Mouse (Mus musculus) hindbrain, embryonic 16.5 days (tissue): ENCODE measurements around the gene Gchfr. TPM values are rescaled to one million over a fixed set of nuclear protein-coding genes. Genes with fewer than 3 reads are reported as not detected.

Experiments
- ATAC-seq: fragments of 200-750 bp; cut with Nextera tagmentation; 2 replicates; pipeline ENCODE4 v1.8.0; 2017; ENCODE audit warnings: moderate TSS enrichment, moderate library complexity
- H3K27ac ChIP-seq: fragments of 300-500 bp; sonication (generic); 2 replicates; pipeline ENCODE4 v1.5.1; 2014; ENCODE audit warnings: low read depth, mild to moderate bottlenecking, control low read depth, low read length, moderate library complexity
- H3K27me3 ChIP-seq: fragments of 300-500 bp; sonication (generic); replicated peaks from 2 replicates; pipeline ENCODE4 v1.6.1; 2014; ENCODE audit warnings: low read length; ENCODE audit not compliant: control insufficient read depth, insufficient read depth
- H3K36me3 ChIP-seq: fragments of 300-500 bp; sonication (generic); 2 replicates; pipeline ENCODE4 v1.6.1; 2014; ENCODE audit warnings: mild to moderate bottlenecking, low read length, moderate library complexity, mixed read lengths; ENCODE audit not compliant: control insufficient read depth, insufficient read depth
- H3K4me1 ChIP-seq: fragments of 300-500 bp; sonication (generic); 2 replicates; pipeline ENCODE4 v1.6.1; 2014; ENCODE audit warnings: low read depth, low read length; ENCODE audit not compliant: control insufficient read depth, insufficient read depth
- H3K4me2 ChIP-seq: fragments of 300-500 bp; sonication (generic); 2 replicates; pipeline ENCODE4 v1.6.1; 2014; ENCODE audit warnings: mild to moderate bottlenecking, low read length, control low read depth, moderate library complexity
- H3K4me3 ChIP-seq: fragments of 300-500 bp; sonication (generic); 2 replicates; pipeline ENCODE4 v1.5.1; 2014; ENCODE audit warnings: mild to moderate bottlenecking, low read length, control low read depth, moderate library complexity
- H3K9ac ChIP-seq: fragments of 300-500 bp; sonication (generic); 2 replicates; pipeline ENCODE4 v1.6.1; 2014; ENCODE audit warnings: low read depth, mild to moderate bottlenecking, control low read depth, low read length, moderate library complexity
- H3K9me3 ChIP-seq: fragments of 300-500 bp; sonication (generic); 2 replicates; pipeline ENCODE4 v1.6.1; 2014; ENCODE audit warnings: mild to moderate bottlenecking, low read length, moderate library complexity; ENCODE audit not compliant: control insufficient read depth
- WGBS: fragments of 180-500 bp; shearing (Covaris S2); extraction: QIAGEN DNeasy Blood & Tissue Kit; methylation state at CpG from one replicate; pipeline ENCODE4 v1.1.7; 2014; 5-methylcytosine and 5-hydroxymethylcytosine counted together
- polyA plus RNA-seq: library from polyadenylated mRNA; unstranded; fragments of >200 nt; fragmentation: Nextera tagmentation; extraction: Ambion mirVana; gene quantifications from 2 replicates; pipeline ENCODE4 v1.2.1, GENCODE M21; 2015

The Gchfr gene
- polyA plus RNA-seq, 1 experiment from 2014 or later, result 16.2 TPM

- no peaks in the 10 kb centered on the region for H3K9me3 ChIP-seq
- H3K9ac ChIP-seq, result peak overlapping the region; percentile 72
- no peaks in the 10 kb centered on the region for H3K27me3 ChIP-seq
- peak overlapping the region; percentile 72 for H3K27ac ChIP-seq
- peak overlapping the region; percentile 60 for H3K4me2 ChIP-seq
- H3K4me1 ChIP-seq, result peaks cover 10% of the 10 kb centered on the region
- ATAC-seq, result no peak
- H3K36me3 ChIP-seq, result peaks cover 15% of the 10 kb centered on the region
- peak overlapping the region; percentile 73 for H3K4me3 ChIP-seq
- WGBS, result 27% methylated on average over 6 of the region's 6 CpGs
Measured at GRCm38 (mm10) chr2:119207961-119208343, 40.4 kb downstream of the Gchfr start.

- H3K36me3 ChIP-seq, result peaks cover 18% of the 10 kb centered on the region
- H3K9me3 ChIP-seq, result no peaks in the 10 kb centered on the region
- peak within 1 kb of the TSS; percentile 72 for H3K4me2 ChIP-seq
- H3K9ac ChIP-seq, result peak within 1 kb of the TSS; percentile 83
- no peaks in the 10 kb centered on the region for H3K27me3 ChIP-seq
- H3K4me1 ChIP-seq, result peaks cover 10% of the 10 kb centered on the region
- WGBS, result under 1% methylated on average over 51 of the region's 51 CpGs
- peak within 1 kb of the TSS; percentile 73 for H3K27ac ChIP-seq
- ATAC-seq, result peak; percentile 99
- H3K4me3 ChIP-seq, result peak within 1 kb of the TSS; percentile 73
Measured at GRCm38 (mm10) chr2:119208344-119209175, 41.0 kb downstream of the Gchfr start, which contains the start of the genes Zfyve19 and Dnajc17. Zfyve19 (plus strand) TSS chr2:119208617. Dnajc17 (minus strand) TSS chr2:119208795.

GRCm38 (mm10) chr2:119209176-119209507 is 41.6 kb downstream of the Gchfr start:
- Histone ChIP-seq H3K4me3 (peak overlapping the region; percentile 73), H3K36me3 (peaks cover 18% of the 10 kb centered on the region), H3K27me3 (no peaks in the 10 kb centered on the region), H3K27ac (peak overlapping the region; percentile 73), H3K4me2 (peak overlapping the region; percentile 72), H3K9ac (peak overlapping the region; percentile 83), H3K4me1 (peaks cover 10% of the 10 kb centered on the region), H3K9me3 (no peaks in the 10 kb centered on the region)
- no peak; the same call in 1 of the 2 replicates for ATAC-seq
- 2% methylated on average over 13 of the region's 13 CpGs for WGBS

Other genes starting within 250 kb of the Gchfr start
- gene Chst14, start 241.3 kb upstream of the Gchfr start, polyA plus RNA-seq, result 5.3 and 7.3 TPM in 2 replicates
- 41.7 and 44.1 TPM in 2 replicates for gene Ccdc32, start 138.4 kb upstream of the Gchfr start, polyA plus RNA-seq
- gene Rpusd2, start 133.0 kb upstream of the Gchfr start, polyA plus RNA-seq, result 3.7 and 4.1 TPM in 2 replicates
- gene Knl1, start 120.7 kb upstream of the Gchfr start, polyA plus RNA-seq, result 8.3 and 9.7 TPM in 2 replicates
- 10.6 and 12.7 TPM in 2 replicates for gene Rad51, start 55.0 kb upstream of the Gchfr start, polyA plus RNA-seq
- 49.3 and 50.1 TPM in 2 replicates for gene Rmdn3, start 10.7 kb upstream of the Gchfr start, polyA plus RNA-seq
- 0.86 TPM in 2 replicates for gene Gm14137, start 6.7 kb downstream of the Gchfr start, polyA plus RNA-seq
- gene Zfyve19, start 40.8 kb downstream of the Gchfr start, polyA plus RNA-seq, result 70.4 and 75.7 TPM in 2 replicates
- 23.3 and 23.6 TPM in 2 replicates for gene Dnajc17, start 41.0 kb downstream of the Gchfr start, polyA plus RNA-seq
- gene Ppp1r14d, start 62.1 kb downstream of the Gchfr start, polyA plus RNA-seq, result not detected in 2 replicates
- gene Spint1, start 69.6 kb downstream of the Gchfr start, polyA plus RNA-seq, result 0.71 and 0.79 TPM in 2 replicates
- 48.2 and 56.9 TPM in 2 replicates for gene Rhov, start 103.5 kb downstream of the Gchfr start, polyA plus RNA-seq
- gene Vps18, start 121.0 kb downstream of the Gchfr start, polyA plus RNA-seq, result 28.2 and 30.4 TPM in 2 replicates
- 5.3 and 6.0 TPM in 2 replicates for gene Dll4, start 158.0 kb downstream of the Gchfr start, polyA plus RNA-seq
- 12.3 and 14.9 TPM in 2 replicates for gene Chac1, start 183.5 kb downstream of the Gchfr start, polyA plus RNA-seq